Mouse (Mus musculus): ENCODE data around the gene Zfp664.

- TF ChIP-seq CTCF (conservative IDR thresholded peaks at IDR 0.05; ENCODE audit: low read length), result no peak
- no peak for TF ChIP-seq POU5F1 (IDR thresholded peaks at IDR 0.05; ENCODE audit: borderline replicate concordance, low read length)
- no peak for TF ChIP-seq NANOG (IDR thresholded peaks at IDR 0.05; ENCODE audit: borderline replicate concordance, low read length)
These were observed 16.8 kb downstream of the Zfp664 start for GRCm38 (mm10) chr5:124879251-124879650.
